Mouse (Mus musculus) bone marrow, adult 2 months (tissue): ENCODE results near the gene Wbp1.

Experiments used
- CTCF ChIP-seq: fragments of 200-500 bp; IDR thresholded peaks from 2 replicates; pipeline ENCODE4 v1.5.1; 2011; ENCODE audit warnings: low read length, control low read depth; ENCODE audit not compliant: control insufficient read depth, insufficient read depth
- POLR2A ChIP-seq: fragments of 200-500 bp; IDR thresholded peaks from 2 replicates; pipeline ENCODE4 v1.6.1; 2011; ENCODE audit warnings: low read depth, mild to moderate bottlenecking, control low read depth, low read length, borderline replicate concordance; ENCODE audit not compliant: control insufficient read depth

DNA sequence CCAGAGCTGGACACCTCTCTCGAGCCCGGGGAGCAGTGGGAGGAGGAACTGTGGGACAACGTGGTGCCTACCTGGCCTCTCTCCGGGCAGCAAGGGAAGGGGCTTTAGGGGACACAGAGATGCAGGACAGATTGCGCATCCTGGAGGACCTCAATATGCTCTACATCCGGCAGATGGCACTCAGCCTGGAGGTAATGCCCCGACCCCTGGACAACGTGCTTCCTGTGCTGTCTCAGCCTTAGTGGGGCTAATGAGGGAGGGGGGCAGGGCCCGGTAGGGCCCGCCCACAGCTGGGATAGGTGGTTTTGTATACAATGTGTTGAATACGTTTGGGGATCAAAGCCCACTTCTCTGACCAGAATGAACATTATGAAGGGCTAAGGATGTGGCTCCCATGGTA lies 16.7 kb upstream of the Wbp1 start:
- TF ChIP-seq POLR2A (no peak), CTCF (no peak)
